Mouse (Mus musculus): ENCODE measurements around the gene Olfr721-ps1. TPM values are rescaled to one million over a fixed set of nuclear protein-coding genes. Genes with fewer than 3 reads are reported as not detected.

Olfr721-ps1 gene
- polyA plus RNA-seq, 1 experiment from 2014 or later = not detected

Other genes starting within 250 kb of the Olfr721-ps1 start
- not detected in 2 replicates for gene Olfr720, start 214.5 kb upstream of the Olfr721-ps1 start, polyA plus RNA-seq (2015; fragmentation: Nextera tagmentation; extraction: Ambion mirVana)
- not detected in 2 replicates for gene Olfr31, start 78.5 kb upstream of the Olfr721-ps1 start, polyA plus RNA-seq (2015; fragmentation: Nextera tagmentation; extraction: Ambion mirVana)
- gene Il3ra, start 55.0 kb upstream of the Olfr721-ps1 start, polyA plus RNA-seq (2015; fragmentation: Nextera tagmentation; extraction: Ambion mirVana) = 2.3 and 2.4 TPM in 2 replicates

Measured in liver, embryonic 13.5 days (tissue).